Mouse (Mus musculus): ENCODE results near the gene Tbc1d32.

Tbc1d32 gene

DNA sequence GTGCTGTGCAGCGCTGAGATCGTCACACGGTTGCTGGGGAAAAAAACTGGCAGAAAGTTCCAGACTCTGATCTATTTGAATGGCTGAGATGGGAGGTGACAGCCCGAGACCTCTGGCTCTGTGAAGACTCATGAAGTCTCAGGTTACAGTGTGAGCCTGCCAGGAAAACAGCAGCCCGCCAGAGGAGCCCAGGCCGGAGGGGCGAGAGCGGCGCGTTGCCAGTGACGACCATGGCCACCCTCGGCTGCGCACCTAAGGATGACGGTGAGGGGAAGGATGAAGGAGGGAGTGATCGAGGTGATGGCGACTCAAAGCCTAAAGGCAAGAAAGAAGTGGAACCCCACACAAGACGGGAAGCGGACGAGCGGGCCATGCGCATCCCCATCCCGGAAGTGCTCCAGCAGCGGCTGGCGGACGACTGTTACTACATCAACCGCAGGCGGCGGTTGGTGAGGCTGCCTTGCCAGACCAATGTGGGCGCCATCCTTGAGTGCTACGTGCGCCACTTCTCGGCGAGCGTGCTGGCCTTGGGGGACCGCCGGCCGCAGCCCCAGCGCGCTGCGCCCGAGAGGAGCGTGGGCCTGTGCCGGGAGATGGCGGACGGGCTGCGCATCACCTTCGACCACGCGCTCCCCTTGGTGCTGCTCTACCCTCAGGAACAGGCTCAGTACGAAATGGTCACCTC is 113.4 kb downstream of the Tbc1d32 start:
- in situ Hi-C loops (cut with MboI, MseI) = loop anchor here (10.0 to 25.0 kb wide), 3 partner anchors 222 to 1372 kb away; partner anchors contain the start of gene Hsf2 (in 2 of the 2)

DNA sequence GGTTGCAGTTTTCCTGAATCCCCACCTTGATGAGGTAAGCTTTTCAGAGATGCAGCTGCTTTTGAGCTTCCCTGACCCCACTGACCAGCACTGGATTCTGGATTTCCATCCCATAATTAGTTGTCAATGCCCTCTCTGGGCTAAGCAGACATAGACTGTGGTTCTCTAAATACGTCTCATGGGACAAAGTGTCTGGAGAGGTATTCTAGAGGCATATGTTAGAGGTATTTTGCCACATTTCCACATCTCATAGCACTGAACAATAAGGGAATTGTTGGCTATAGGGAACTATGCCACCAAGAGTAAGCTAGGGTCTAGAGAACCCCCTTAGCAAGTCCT is 121.5 kb downstream of the Tbc1d32 start:
- in situ Hi-C loops (cut with MboI, MseI) = loop anchor here (25.0 kb wide), 2 partner anchors 230 to 1380 kb away; partner anchors contain the start of gene Hsf2 (in 2 of the 2)

DNA sequence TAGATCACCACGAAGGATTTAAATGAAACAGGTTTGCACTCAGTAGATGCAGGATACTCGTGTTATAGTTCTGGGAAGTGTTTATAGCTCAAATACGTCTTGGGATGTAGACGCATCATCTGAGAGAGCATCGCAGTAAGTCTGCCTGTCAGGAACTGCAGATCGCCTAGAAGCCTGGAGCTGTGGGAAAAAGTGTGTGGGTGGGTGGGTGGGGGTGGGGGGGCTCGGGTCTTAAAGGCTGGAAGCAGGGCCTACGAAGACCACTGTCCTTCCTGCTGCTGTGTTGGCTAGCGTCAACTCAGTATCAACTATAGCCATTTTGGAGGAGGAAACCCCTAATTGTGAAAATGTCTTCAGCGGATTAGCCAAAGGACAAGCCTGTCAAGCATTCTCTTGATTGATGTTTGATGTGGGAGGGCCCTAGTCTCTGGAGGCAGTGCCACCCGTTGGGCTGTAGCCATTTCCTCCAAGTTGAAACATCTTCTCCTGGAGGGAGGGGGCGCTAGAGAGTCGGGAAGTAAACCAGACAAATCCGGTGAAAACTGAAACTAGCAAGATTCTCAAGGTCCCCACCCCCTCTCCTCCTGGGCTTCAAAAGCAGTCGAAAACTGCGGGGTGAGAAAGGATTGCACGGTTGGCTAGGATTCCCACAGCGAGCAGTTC is 122.0 kb downstream of the Tbc1d32 start, which contains the start of gene Msl3l2:
Gene Msl3l2 (plus strand): TSS at position 585 of the 663 bp plus-strand sequence.
- in situ Hi-C loops (cut with MboI, MseI) = loop anchor here (25.0 kb wide), 2 partner anchors 231 to 1381 kb away; partner anchors contain the start of gene Hsf2 (in 2 of the 2)

DNA sequence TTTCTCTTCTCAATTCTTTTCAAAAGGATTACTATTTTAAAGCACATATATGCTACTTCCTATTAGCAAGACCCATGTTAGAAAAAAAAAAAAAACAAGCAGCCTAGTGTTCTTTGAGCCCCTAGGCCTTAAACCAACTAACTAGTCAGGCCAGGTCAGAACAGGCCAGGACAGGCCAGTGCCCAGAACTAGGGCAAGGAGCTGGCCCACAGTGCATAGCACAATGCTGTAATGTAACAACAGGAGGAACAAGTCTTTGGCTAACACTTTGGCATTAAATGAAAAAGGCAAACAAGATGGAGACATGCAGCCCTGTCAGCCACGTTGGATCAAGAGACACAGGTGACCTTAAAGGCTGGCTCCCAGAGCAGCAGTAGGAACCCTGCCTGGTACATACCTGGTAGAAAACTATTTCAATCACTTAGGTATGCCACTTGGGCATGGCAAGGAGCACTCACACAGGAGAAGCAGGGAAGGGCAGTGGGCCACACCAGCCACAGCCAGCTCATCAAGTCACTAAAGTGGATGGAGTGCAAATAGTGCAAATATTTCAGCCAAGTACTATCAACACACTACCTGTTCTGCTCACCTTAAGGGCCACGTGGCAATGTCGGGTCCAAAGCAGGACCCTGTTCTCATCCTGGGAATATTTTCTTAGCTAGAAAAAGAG is 128.7 kb downstream of the Tbc1d32 start:
- in situ Hi-C loops (cut with MboI, MseI) = loop anchor here (25.0 kb wide), 2 partner anchors 238 to 1388 kb away; partner anchors contain the start of gene Hsf2 (in 2 of the 2)

DNA sequence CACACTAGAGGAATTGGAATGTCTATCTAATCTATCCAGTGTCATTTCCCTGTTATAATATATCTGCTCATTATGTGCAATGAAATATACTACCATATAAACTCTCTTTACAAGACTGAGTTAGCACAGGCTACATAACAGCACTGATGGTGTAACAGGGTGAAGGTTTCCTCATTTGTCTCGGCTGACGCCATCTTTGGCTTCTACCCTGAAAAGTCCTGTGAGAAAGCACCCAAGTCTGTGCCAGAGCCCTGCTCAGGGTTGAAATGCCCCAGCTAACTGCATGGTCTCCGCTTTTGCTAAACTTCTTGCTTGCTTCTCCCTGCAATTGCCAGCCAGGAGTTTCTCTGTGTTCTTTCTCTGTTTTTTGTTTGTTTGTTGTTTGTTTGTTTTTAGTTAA is 129.4 kb downstream of the Tbc1d32 start:
- in situ Hi-C loops (cut with MboI, MseI) = no loop called here

DNA sequence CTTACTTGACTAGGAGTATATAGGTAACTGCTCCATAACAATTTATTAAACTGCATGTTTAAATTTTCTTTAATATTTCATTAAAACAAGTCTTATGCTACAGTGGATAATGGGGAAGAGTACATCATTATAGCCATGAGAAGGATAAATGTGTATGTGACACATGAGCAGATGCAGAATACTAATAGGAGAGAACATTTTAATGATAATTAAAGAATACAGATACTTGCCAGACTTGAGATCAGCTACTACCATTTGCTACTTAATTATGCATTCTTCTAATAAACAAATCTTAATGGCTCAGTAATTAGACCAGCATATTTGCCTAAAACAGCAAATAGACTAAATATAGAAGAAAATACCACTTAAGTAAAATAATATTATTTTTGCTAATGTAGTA is 131.7 kb downstream of the Tbc1d32 start:
- in situ Hi-C loops (cut with MboI, MseI) = no loop called here

DNA sequence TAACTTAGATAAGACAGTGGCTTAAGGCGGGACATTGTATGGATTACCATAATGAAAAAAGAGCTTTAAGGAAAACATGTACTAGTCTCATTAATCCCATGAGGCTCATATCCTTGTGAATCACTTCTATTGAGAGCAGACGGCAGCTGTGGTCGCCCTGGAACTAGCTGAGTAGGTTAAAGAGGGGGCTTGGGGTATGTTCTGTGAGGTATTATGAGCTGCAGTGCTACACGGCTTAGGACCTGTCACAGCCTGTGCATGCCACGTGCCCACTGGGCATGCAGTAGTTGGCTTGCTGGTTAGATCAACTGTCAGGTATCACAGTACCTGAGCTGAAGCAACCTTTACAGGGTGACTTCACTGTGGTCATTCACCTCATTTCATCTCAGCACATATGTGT is 133.9 kb downstream of the Tbc1d32 start:
- in situ Hi-C loops (cut with MboI, MseI) = loop anchor here in 1 of 2 experiments (5.0 kb wide), 1 partner anchor 143 kb away; no protein-coding TSS in a partner anchor

DNA sequence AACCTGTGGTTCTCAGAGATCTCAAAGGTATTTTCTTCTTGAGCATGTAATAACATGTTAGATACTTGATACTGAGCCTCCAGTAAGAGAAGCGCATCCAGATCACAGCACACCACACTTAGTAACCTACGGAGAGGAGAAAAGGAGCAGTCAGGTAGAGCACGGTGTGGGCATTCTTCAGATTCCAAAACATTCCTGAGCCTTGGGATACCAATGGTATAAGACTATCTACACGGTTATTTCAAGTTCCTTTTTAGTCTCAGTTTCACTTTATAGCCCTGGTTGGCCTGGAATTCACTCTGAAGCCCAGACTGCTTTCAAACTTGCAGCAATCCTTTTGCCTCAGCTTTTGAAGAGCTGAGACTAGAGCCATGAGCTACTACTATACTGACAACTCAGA is 138.8 kb downstream of the Tbc1d32 start:
- in situ Hi-C loops (cut with MboI, MseI) = loop anchor here in 1 of 2 experiments (5.0 kb wide), 1 partner anchor 148 kb away; no protein-coding TSS in a partner anchor

DNA sequence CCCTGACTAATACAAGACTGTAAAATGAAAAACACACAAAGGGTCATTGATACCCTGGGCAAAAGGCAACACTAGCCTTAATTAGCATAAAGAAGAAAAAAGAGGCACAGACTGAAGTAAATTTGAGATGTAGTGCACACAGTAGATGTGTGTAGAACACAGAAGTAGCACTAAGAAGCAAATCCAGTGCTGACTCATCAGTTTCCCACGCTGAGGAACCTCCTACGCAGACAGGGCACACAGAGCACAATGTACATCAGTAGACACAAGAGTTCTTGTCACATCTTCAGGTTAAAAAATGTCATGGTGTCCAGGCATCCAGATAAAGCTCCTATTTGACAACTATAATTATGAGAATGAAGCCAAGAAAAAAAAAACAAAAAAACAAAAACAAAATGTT is 165.7 kb downstream of the Tbc1d32 start:
- in situ Hi-C loops (cut with MboI, MseI) = no loop called here

DNA sequence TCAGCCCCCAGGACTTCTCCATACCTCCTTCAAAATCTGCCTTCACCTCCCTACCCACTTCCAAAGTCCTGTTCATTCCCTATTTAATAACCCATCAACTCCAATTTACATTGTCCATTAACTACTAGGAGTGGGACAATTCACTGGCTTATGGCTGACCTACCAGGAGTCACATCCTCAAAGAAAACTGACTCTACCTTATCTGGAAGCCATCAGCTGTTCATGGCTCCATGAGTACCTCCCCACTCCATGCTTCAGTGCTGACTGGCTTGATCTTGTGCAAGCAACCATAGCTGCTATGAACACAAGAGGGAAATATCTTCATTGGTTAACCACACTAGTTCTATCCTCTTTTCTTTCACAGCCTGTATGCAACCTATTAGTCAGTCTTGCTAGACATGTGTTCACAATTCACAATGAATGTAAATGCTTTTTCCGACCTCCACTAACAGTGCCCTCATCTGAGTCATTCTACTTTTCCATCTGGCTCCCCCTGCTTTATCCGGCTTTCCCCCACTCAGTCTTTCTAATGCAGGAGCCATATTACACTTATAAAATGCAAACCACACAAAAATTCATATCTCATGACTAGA is 167.2 kb downstream of the Tbc1d32 start:
- in situ Hi-C loops (cut with MboI, MseI) = no loop called here

DNA sequence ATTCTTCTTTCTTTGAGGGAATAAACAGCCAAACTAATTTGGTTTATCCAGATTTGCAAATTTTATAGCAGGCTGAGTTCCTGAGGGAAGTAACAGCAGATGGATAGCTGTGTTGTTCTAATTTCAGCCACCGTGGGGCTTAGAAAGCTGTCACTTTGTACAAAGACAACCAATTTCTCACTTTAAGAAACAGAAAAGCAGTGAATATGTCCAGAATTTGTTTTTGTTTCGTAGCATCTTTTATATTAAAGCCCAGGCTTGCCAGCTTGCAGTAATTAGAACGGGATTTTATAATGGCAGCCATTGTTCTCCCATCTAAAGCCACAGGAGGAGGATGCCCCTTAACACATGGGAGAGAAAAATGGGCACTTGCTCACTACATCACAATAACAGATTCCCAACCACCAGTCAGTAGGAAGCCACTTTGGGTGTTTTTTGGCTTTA is 169.5 kb downstream of the Tbc1d32 start:
- in situ Hi-C loops (cut with MboI, MseI) = no loop called here

DNA sequence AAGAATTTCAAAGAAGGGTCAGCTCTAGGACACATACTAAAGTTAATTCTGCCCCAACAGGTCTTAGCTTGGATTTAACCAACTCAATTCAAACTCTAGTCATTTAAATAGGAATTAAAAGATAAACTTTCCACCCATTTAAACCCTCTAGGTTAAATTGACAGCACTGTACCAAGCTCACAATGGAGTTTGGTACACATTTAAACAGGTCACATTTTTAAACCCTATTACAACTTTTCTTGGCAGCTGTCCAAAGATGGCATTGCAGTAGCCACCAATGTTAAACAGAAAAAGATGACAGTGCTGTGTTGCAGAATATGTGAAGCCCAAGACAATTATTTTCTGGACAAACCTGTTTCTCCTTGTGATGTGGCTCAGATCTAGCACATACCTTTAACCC is 203.1 kb downstream of the Tbc1d32 start:
- in situ Hi-C loops (cut with MboI, MseI) = no loop called here

DNA sequence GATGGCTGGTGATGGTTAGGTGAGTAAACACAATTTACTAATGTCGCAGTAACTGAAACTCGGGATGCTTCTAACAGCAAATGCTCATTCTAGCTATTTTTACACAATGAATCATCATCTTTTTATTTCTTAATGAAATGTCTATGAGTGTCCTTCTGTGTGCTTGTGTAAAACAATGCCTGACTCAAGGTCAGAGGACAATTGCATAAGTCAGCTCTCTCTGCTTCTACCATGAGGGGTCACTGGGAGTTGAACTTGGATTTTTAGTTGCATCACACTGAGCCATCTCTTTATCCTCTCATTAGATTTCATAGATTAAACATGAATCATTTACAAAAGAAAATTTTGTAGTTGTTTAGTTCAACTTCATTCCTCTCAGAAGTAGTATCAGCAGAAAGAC is 203.9 kb downstream of the Tbc1d32 start:
- in situ Hi-C loops (cut with MboI, MseI) = no loop called here

DNA sequence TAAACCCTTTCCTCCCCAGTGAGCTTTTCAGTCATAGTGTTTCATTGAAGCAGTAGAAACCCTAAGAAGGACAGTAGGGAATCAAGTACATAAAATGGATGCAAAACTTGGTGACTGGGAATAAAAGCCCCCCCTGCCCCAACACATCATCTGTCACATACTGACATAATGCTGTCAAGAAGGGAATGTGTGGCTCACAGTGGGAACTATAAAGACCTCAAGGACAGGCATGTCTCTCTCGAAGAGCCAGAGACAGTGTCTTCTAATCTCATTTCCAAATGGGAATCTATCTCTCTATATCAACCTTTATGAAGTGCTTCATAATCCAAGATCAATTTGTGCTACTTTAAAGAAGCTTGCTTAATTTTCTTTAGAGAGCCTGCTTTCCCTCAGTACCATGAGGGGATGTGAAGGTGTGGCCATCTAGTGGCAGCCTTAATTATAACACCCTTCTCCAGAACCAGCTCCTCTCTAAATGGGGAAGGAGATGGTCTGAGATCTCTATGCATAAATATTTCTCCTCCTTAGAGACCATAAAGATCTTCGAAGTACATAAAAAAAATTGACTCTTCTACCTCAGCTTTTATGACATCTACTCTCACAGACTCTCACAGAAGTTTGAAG is 248.5 kb downstream of the Tbc1d32 start:
- in situ Hi-C loops (cut with MboI, MseI) = no loop called here

DNA sequence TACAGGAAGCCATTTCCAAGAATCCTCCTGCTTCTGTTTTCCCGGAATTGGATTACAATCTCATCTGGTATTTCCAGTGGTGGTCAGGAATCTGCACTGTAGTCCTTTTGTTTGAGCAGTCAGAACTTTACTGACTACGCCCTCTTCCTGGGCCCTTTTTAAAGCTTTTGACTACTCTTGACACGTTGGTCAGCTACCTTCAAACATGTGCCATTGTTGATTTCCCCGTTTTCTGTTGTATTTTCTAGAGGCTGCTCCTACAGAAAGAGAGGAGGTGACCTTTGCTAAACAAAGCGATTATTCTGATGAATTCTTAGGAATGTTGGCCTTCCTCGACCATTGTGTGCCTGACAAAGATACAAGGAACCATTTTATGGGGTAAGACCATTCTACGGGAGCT is 250.5 kb downstream of the Tbc1d32 start:
- in situ Hi-C loops (cut with MboI, MseI) = no loop called here
